Mouse (Mus musculus): ENCODE results near the gene Tgm1. TPM values are rescaled to one million over a fixed set of nuclear protein-coding genes. Genes with fewer than 3 reads are reported as not detected.

The Tgm1 gene
- polyA plus RNA-seq (2012; rRNA removed) = 1.5 and 1.9 TPM in 2 replicates

GRCm38 (mm10) chr14:55713729-55714122, at the start of gene Tgm1:
Gene Tgm1, minus strand, starts transcription at chr14:55713926.

GRCm38 (mm10) chr14:55761163-55761562, 47.4 kb upstream of the Tgm1 start, which contains the start of gene Ltb4r2:
Gene Ltb4r2, plus strand, starts transcription at chr14:55761428.

GRCm38 (mm10) chr14:55758363-55758784, 44.6 kb upstream of the Tgm1 start, which contains the start of gene Cideb:
Gene Cideb, minus strand, starts transcription at chr14:55758458.

GRCm38 (mm10) chr14:55745180-55745860, 31.6 kb upstream of the Tgm1 start, which contains the start of the genes Dhrs1 and Nop9:
Gene Dhrs1, minus strand, starts transcription at chr14:55745690.
Gene Nop9, plus strand, starts transcription at chr14:55745693.

GRCm38 (mm10) chr14:55721700-55722437, 8.1 kb upstream of the Tgm1 start, which contains the start of gene Rabggta:
Gene Rabggta, minus strand, starts transcription at chr14:55722263.

GRCm38 (mm10) chr14:55681160-55682117, 32.3 kb downstream of the Tgm1 start, which contains the start of gene Tinf2:
Gene Tinf2, minus strand, starts transcription at chr14:55681820.

GRCm38 (mm10) chr14:55671833-55672740, 41.6 kb downstream of the Tgm1 start, which contains the start of the genes Gmpr2 and Nedd8:
Gene Gmpr2, plus strand, starts transcription at chr14:55671941.
Gene Nedd8, minus strand, starts transcription at chr14:55672124.

GRCm38 (mm10) chr14:55659960-55660573, 53.7 kb downstream of the Tgm1 start, which contains the start of gene Mdp1:
Gene Mdp1, minus strand, starts transcription at chr14:55660508.

Other genes with a start within 250 kb of the Tgm1 start
- gene Dhrs4, start 235.2 kb downstream of the Tgm1 start, polyA plus RNA-seq (2012; rRNA removed) = 33.2 and 44.9 TPM in 2 replicates
- gene Carmil3, start 223.3 kb downstream of the Tgm1 start, polyA plus RNA-seq (2012; rRNA removed) = 30.9 and 45.4 TPM in 2 replicates
- gene Cpne6, start 203.5 kb downstream of the Tgm1 start, polyA plus RNA-seq (2012; rRNA removed) = 0.11 and 0.29 TPM in 2 replicates
- 0.25 and 0.51 TPM in 2 replicates for gene Nrl, start 188.9 kb downstream of the Tgm1 start, polyA plus RNA-seq (2012; rRNA removed)
- 114 and 117 TPM in 2 replicates for gene Pck2, start 173.7 kb downstream of the Tgm1 start, polyA plus RNA-seq (2012; rRNA removed)
- gene Dcaf11, start 153.9 kb downstream of the Tgm1 start, polyA plus RNA-seq (2012; rRNA removed) = 107 and 112 TPM in 2 replicates
- 1.3 and 2.9 TPM in 2 replicates for gene A730061H03Rik, start 153.5 kb downstream of the Tgm1 start, polyA plus RNA-seq (2012; rRNA removed)
- gene Fitm1, start 138.3 kb downstream of the Tgm1 start, polyA plus RNA-seq (2012; rRNA removed) = 1.9 and 2.0 TPM in 2 replicates
- 58.3 and 96.0 TPM in 2 replicates for gene Psme1, start 135.8 kb downstream of the Tgm1 start, polyA plus RNA-seq (2012; rRNA removed)
- 19.9 and 28.3 TPM in 2 replicates for gene Emc9, start 128.6 kb downstream of the Tgm1 start, polyA plus RNA-seq (2012; rRNA removed)
- gene Psme2, start 122.8 kb downstream of the Tgm1 start, polyA plus RNA-seq (2012; rRNA removed) = 46.8 and 51.0 TPM in 2 replicates
- gene Rnf31, start 122.2 kb downstream of the Tgm1 start, polyA plus RNA-seq (2012; rRNA removed) = 42.3 and 49.7 TPM in 2 replicates
- 65.1 and 79.5 TPM in 2 replicates for gene Irf9, start 110.4 kb downstream of the Tgm1 start, polyA plus RNA-seq (2012; rRNA removed)
- 6.2 and 9.8 TPM in 2 replicates for gene Rec8, start 95.9 kb downstream of the Tgm1 start, polyA plus RNA-seq (2012; rRNA removed)
- gene Ipo4, start 78.0 kb downstream of the Tgm1 start, polyA plus RNA-seq (2012; rRNA removed) = 164 and 192 TPM in 2 replicates
- gene Gm49378, start 76.0 kb downstream of the Tgm1 start, polyA plus RNA-seq (2012; rRNA removed) = 26.7 and 33.9 TPM in 2 replicates
- gene Tm9sf1, start 70.1 kb downstream of the Tgm1 start, polyA plus RNA-seq (2012; rRNA removed) = 122 and 137 TPM in 2 replicates
- 0.90 and 1.4 TPM in 2 replicates for gene Tssk4, start 63.7 kb downstream of the Tgm1 start, polyA plus RNA-seq (2012; rRNA removed)
- 16.1 and 21.4 TPM in 2 replicates for gene Mdp1, start 53.4 kb downstream of the Tgm1 start, polyA plus RNA-seq (2012; rRNA removed)
- 13.6 and 17.9 TPM in 2 replicates for gene Gmpr2, start 42.0 kb downstream of the Tgm1 start, polyA plus RNA-seq (2012; rRNA removed)
- 199 and 293 TPM in 2 replicates for gene Nedd8, start 41.8 kb downstream of the Tgm1 start, polyA plus RNA-seq (2012; rRNA removed)
- gene Tinf2, start 32.1 kb downstream of the Tgm1 start, polyA plus RNA-seq (2012; rRNA removed) = 10.7 and 14.9 TPM in 2 replicates
- 47.9 and 58.1 TPM in 2 replicates for gene Rabggta, start 8.3 kb upstream of the Tgm1 start, polyA plus RNA-seq (2012; rRNA removed)
- gene Dhrs1, start 31.8 kb upstream of the Tgm1 start, polyA plus RNA-seq (2012; rRNA removed) = 42.0 and 65.0 TPM in 2 replicates
- 14.0 and 19.1 TPM in 2 replicates for gene Nop9, start 31.8 kb upstream of the Tgm1 start, polyA plus RNA-seq (2012; rRNA removed)
- gene Cideb, start 44.5 kb upstream of the Tgm1 start, polyA plus RNA-seq (2012; rRNA removed) = 1.9 TPM in 2 replicates
- 0.84 and 1.5 TPM in 2 replicates for gene Ltb4r2, start 47.5 kb upstream of the Tgm1 start, polyA plus RNA-seq (2012; rRNA removed)
- gene Ltb4r1, start 52.0 kb upstream of the Tgm1 start, polyA plus RNA-seq (2012; rRNA removed) = 2.2 and 2.8 TPM in 2 replicates
- gene Adcy4, start 70.2 kb upstream of the Tgm1 start, polyA plus RNA-seq (2012; rRNA removed) = 16.8 and 28.3 TPM in 2 replicates
- gene Ripk3, start 74.9 kb upstream of the Tgm1 start, polyA plus RNA-seq (2012; rRNA removed) = 9.8 and 12.0 TPM in 2 replicates
- gene Nfatc4, start 109.2 kb upstream of the Tgm1 start, polyA plus RNA-seq (2012; rRNA removed) = 48.6 and 49.5 TPM in 2 replicates
- 16.1 and 17.4 TPM in 2 replicates for gene Nynrin, start 140.1 kb upstream of the Tgm1 start, polyA plus RNA-seq (2012; rRNA removed)
- 0.63 and 0.67 TPM in 2 replicates for gene Cbln3, start 170.5 kb upstream of the Tgm1 start, polyA plus RNA-seq (2012; rRNA removed)
- 21.0 and 21.5 TPM in 2 replicates for gene Khnyn, start 171.0 kb upstream of the Tgm1 start, polyA plus RNA-seq (2012; rRNA removed)
- gene Sdr39u1, start 186.4 kb upstream of the Tgm1 start, polyA plus RNA-seq (2012; rRNA removed) = 44.7 and 46.6 TPM in 2 replicates
- gene Cma1, start 230.7 kb upstream of the Tgm1 start, polyA plus RNA-seq (2012; rRNA removed) = 2.2 and 2.7 TPM in 2 replicates
- gene Cma2, start 237.1 kb upstream of the Tgm1 start, polyA plus RNA-seq (2012; rRNA removed) = not detected in 2 replicates